Mouse (Mus musculus): ENCODE data around the gene Ccr9. TPM values are rescaled to one million over a fixed set of nuclear protein-coding genes. Genes with fewer than 3 reads are reported as not detected.
"Not testable (repeated sequence)": the region's sequence is repeated elsewhere in the genome, so short reads cannot be mapped to it uniquely, and the experiment has no call there.

Gene Ccr9
- polyA plus RNA-seq, 1 experiment from 2014 or later = 0.34 TPM

GRCm38 (mm10) chr9:123651369-123651768, 26.9 kb upstream of the Ccr9 start:
- 40% methylated on average over 4 of the region's 4 CpGs for WGBS

GRCm38 (mm10) chr9:123657457-123657856, 20.8 kb upstream of the Ccr9 start:
- WGBS = 83% methylated on average over 3 of the region's 3 CpGs
- Histone ChIP-seq H3K27ac (ENCODE audit: low read depth, low read length) (no peak overlapping the region), H3K9ac (ENCODE audit: low read length) (no peak overlapping the region), H3K4me2 (no peak overlapping the region), H3K4me3 (ENCODE audit: low read depth, low read length) (no peak overlapping the region), H3K27me3 (ENCODE audit: control insufficient read depth, insufficient read depth, low read length) (no peaks in the 10 kb centered on the region), H3K9me3 (ENCODE audit: control insufficient read depth, low read length) (no peaks in the 10 kb centered on the region), H3K36me3 (ENCODE audit: control insufficient read depth, insufficient read depth, low read length) (no peaks in the 10 kb centered on the region), H3K4me1 (ENCODE audit: control insufficient read depth, insufficient read depth, low read length) (no peaks in the 10 kb centered on the region)
- DNase-seq (ENCODE audit: low spot score, missing footprints) (no peak), ATAC-seq (ENCODE audit: low FRiP score) (no peak)

More at GRCm38 (mm10) chr9:123651369-123651768, 26.9 kb upstream of the Ccr9 start:
- Histone ChIP-seq H3K4me3 (ENCODE audit: low read depth, low read length) (no peak overlapping the region), H3K4me1 (ENCODE audit: control insufficient read depth, insufficient read depth, low read length) (no peaks in the 10 kb centered on the region), H3K27me3 (ENCODE audit: control insufficient read depth, insufficient read depth, low read length) (no peaks in the 10 kb centered on the region), H3K27ac (ENCODE audit: low read depth, low read length) (no peak overlapping the region), H3K4me2 (no peak overlapping the region), H3K9me3 (ENCODE audit: control insufficient read depth, low read length) (no peaks in the 10 kb centered on the region), H3K9ac (ENCODE audit: low read length) (no peak overlapping the region), H3K36me3 (ENCODE audit: control insufficient read depth, insufficient read depth, low read length) (no peaks in the 10 kb centered on the region)
- no peak for ATAC-seq (ENCODE audit: low FRiP score)
- no peak for DNase-seq (ENCODE audit: low spot score, missing footprints)

- DNase-seq (ENCODE audit: low spot score, missing footprints) (no peak), ATAC-seq (ENCODE audit: low FRiP score) (no peak)
- H3K27ac ChIP-seq (ENCODE audit: low read depth, low read length) = no peak overlapping the region
- H3K4me2 ChIP-seq = no peak overlapping the region
- no peaks in the 10 kb centered on the region for H3K27me3 ChIP-seq (ENCODE audit: control insufficient read depth, insufficient read depth, low read length)
- H3K36me3 ChIP-seq (ENCODE audit: control insufficient read depth, insufficient read depth, low read length) = no peaks in the 10 kb centered on the region
- H3K4me1 ChIP-seq (ENCODE audit: control insufficient read depth, insufficient read depth, low read length) = no peaks in the 10 kb centered on the region
- H3K4me3 ChIP-seq (ENCODE audit: low read depth, low read length) = no peak overlapping the region
- H3K9me3 ChIP-seq (ENCODE audit: control insufficient read depth, low read length) = no peaks in the 10 kb centered on the region
- H3K9ac ChIP-seq (ENCODE audit: low read length) = no peak overlapping the region
These were observed 19.3 kb upstream of the Ccr9 start for GRCm38 (mm10) chr9:123658981-123659380.

- H3K27ac ChIP-seq (ENCODE audit: low read depth, low read length); H3K4me2 ChIP-seq; H3K4me1 ChIP-seq (ENCODE audit: control insufficient read depth, insufficient read depth, low read length); H3K4me3 ChIP-seq (ENCODE audit: low read depth, low read length); H3K9me3 ChIP-seq (ENCODE audit: control insufficient read depth, low read length); H3K27me3 ChIP-seq (ENCODE audit: control insufficient read depth, insufficient read depth, low read length); H3K36me3 ChIP-seq (ENCODE audit: control insufficient read depth, insufficient read depth, low read length); H3K9ac ChIP-seq (ENCODE audit: low read length); DNase-seq (ENCODE audit: low spot score, missing footprints); ATAC-seq (ENCODE audit: low FRiP score): not testable (repeated sequence)
- WGBS = 87% methylated on average over 16 of the region's 18 CpGs
These were observed 18.1 kb upstream of the Ccr9 start for GRCm38 (mm10) chr9:123659986-123660676.

- DNase-seq (ENCODE audit: low spot score, missing footprints) (no peak), ATAC-seq (ENCODE audit: low FRiP score) (no peak)
- no peak overlapping the region for H3K4me3 ChIP-seq (ENCODE audit: low read depth, low read length)
- no peaks in the 10 kb centered on the region for H3K27me3 ChIP-seq (ENCODE audit: control insufficient read depth, insufficient read depth, low read length)
- no peaks in the 10 kb centered on the region for H3K4me1 ChIP-seq (ENCODE audit: control insufficient read depth, insufficient read depth, low read length)
- no peaks in the 10 kb centered on the region for H3K9me3 ChIP-seq (ENCODE audit: control insufficient read depth, low read length)
- no peaks in the 10 kb centered on the region for H3K36me3 ChIP-seq (ENCODE audit: control insufficient read depth, insufficient read depth, low read length)
- no peak overlapping the region for H3K9ac ChIP-seq (ENCODE audit: low read length)
- H3K4me2 ChIP-seq = no peak overlapping the region
- no peak overlapping the region for H3K27ac ChIP-seq (ENCODE audit: low read depth, low read length)
- WGBS = 54% methylated on average over 5 of the region's 5 CpGs
These were observed 12.6 kb upstream of the Ccr9 start for GRCm38 (mm10) chr9:123665645-123666044.

- Histone ChIP-seq H3K4me2 (no peak overlapping the region; the same call in 1 of the 2 replicates), H3K4me3 (ENCODE audit: low read depth, low read length) (no peak overlapping the region), H3K4me1 (ENCODE audit: control insufficient read depth, insufficient read depth, low read length) (peaks cover 8% of the 10 kb centered on the region), H3K9ac (ENCODE audit: low read length) (no peak overlapping the region), H3K27ac (ENCODE audit: low read depth, low read length) (no peak overlapping the region), H3K9me3 (ENCODE audit: control insufficient read depth, low read length) (no peaks in the 10 kb centered on the region), H3K36me3 (ENCODE audit: control insufficient read depth, insufficient read depth, low read length) (no peaks in the 10 kb centered on the region), H3K27me3 (ENCODE audit: control insufficient read depth, insufficient read depth, low read length) (peaks cover 31% of the 10 kb centered on the region)
- DNase-seq (ENCODE audit: low spot score, missing footprints) (peak; percentile 86), ATAC-seq (ENCODE audit: low FRiP score) (no peak)
- WGBS = 31% methylated on average over 2 of the region's 2 CpGs
These were observed 959 bp downstream of the Ccr9 start for GRCm38 (mm10) chr9:123679198-123679597.

- H3K27ac ChIP-seq (ENCODE audit: low read depth, low read length) = no peak overlapping the region
- ATAC-seq (ENCODE audit: low FRiP score) (no peak), DNase-seq (ENCODE audit: low spot score, missing footprints) (no peak)
- no peaks in the 10 kb centered on the region for H3K36me3 ChIP-seq (ENCODE audit: control insufficient read depth, insufficient read depth, low read length)
- H3K4me1 ChIP-seq (ENCODE audit: control insufficient read depth, insufficient read depth, low read length) = peaks cover 1% of the 10 kb centered on the region
- no peak overlapping the region for H3K4me3 ChIP-seq (ENCODE audit: low read depth, low read length)
- no peaks in the 10 kb centered on the region for H3K9me3 ChIP-seq (ENCODE audit: control insufficient read depth, low read length)
- 72% methylated on average over 3 of the region's 3 CpGs for WGBS
- H3K4me2 ChIP-seq = no peak overlapping the region
- peaks cover 13% of the 10 kb centered on the region for H3K27me3 ChIP-seq (ENCODE audit: control insufficient read depth, insufficient read depth, low read length)
- H3K9ac ChIP-seq (ENCODE audit: low read length) = no peak overlapping the region
These were observed 5.5 kb downstream of the Ccr9 start for GRCm38 (mm10) chr9:123683704-123684103.

GRCm38 (mm10) chr9:123686206-123686605, 8.0 kb downstream of the Ccr9 start:
- WGBS = 59% methylated on average over 5 of the region's 5 CpGs

GRCm38 (mm10) chr9:123688227-123688626, 10.0 kb downstream of the Ccr9 start:
- Histone ChIP-seq H3K27ac (ENCODE audit: low read depth, low read length) (no peak overlapping the region), H3K27me3 (ENCODE audit: control insufficient read depth, insufficient read depth, low read length) (no peaks in the 10 kb centered on the region), H3K4me1 (ENCODE audit: control insufficient read depth, insufficient read depth, low read length) (no peaks in the 10 kb centered on the region), H3K9ac (ENCODE audit: low read length) (no peak overlapping the region), H3K4me2 (no peak overlapping the region), H3K36me3 (ENCODE audit: control insufficient read depth, insufficient read depth, low read length) (peaks cover 3% of the 10 kb centered on the region; the same call in 1 of the 2 replicates), H3K9me3 (ENCODE audit: control insufficient read depth, low read length) (no peaks in the 10 kb centered on the region), H3K4me3 (ENCODE audit: low read depth, low read length) (no peak overlapping the region)
- ATAC-seq (ENCODE audit: low FRiP score) (no peak), DNase-seq (ENCODE audit: low spot score, missing footprints) (no peak)
- WGBS = 79% methylated on average over 1 of the region's 1 CpGs

More at GRCm38 (mm10) chr9:123686206-123686605, 8.0 kb downstream of the Ccr9 start:
- Histone ChIP-seq H3K4me2 (no peak overlapping the region), H3K4me1 (ENCODE audit: control insufficient read depth, insufficient read depth, low read length) (no peaks in the 10 kb centered on the region), H3K4me3 (ENCODE audit: low read depth, low read length) (no peak overlapping the region), H3K9me3 (ENCODE audit: control insufficient read depth, low read length) (no peaks in the 10 kb centered on the region), H3K36me3 (ENCODE audit: control insufficient read depth, insufficient read depth, low read length) (no peaks in the 10 kb centered on the region), H3K9ac (ENCODE audit: low read length) (no peak overlapping the region), H3K27ac (ENCODE audit: low read depth, low read length) (no peak overlapping the region), H3K27me3 (ENCODE audit: control insufficient read depth, insufficient read depth, low read length) (no peaks in the 10 kb centered on the region)
- DNase-seq (ENCODE audit: low spot score, missing footprints) = no peak
- no peak for ATAC-seq (ENCODE audit: low FRiP score)

All from midbrain, embryonic 11.5 days (tissue).